Mouse (Mus musculus): ENCODE data around the gene Ankrd52. TPM values are rescaled to one million over a fixed set of nuclear protein-coding genes. Genes with fewer than 3 reads are reported as not detected.

The Ankrd52 gene
- total RNA-seq, 4 experiments from 2014 or later = 41.2 to 49.0 (median 44.8) TPM

DNA sequence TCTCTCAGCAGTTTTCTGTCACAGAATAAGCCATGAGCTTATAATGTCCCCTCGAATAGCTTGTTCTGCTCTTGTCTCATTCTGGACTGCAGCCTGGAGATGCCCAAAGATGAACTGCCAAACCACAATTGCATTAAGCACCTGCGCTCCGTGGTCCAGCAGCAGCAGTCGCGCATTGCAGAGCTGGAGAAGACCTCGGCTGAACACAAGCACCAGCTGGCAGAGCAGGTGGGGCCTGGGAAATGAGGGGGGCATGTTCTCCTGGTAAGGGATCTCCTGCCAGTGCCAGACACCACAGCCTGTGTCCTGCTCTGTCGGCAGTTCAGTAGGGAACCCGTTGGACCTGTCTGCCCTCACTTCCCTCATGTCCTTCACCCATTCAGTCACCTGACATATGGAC, 59.5 kb downstream of the Ankrd52 start:
- DNase-seq (ENCODE audit: low spot score in 2 of 2) = no peak

DNA sequence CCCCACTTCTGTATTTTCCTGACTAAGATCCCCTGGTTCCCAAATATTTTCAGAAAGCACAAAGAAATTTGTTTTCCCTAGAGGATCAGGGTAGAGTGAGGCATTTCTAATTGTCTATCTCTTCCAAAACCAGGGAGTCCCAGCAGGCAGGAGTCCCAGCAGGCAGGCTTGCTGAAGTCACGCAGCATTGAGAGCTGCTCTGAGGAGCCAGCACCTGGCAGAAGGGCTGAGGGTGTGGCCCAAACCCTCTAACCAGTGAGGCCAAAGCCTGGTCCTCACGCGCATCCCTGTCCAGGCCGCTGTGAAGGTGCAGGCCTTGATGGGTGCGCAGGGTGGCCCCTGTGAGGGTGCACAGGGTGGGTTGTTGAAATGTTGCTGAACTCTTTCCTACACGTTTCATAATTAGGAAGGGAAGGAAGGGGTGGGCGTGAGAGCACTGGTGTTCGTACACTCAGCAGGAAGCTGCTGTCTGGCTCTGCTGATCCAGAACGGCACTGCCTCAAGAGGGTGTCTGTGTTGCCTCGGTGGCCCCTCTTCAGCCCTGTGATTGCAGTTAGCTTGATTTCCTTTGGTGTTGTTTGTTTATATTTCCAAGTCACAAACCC, 61.9 kb downstream of the Ankrd52 start:
- DNase-seq (ENCODE audit: low spot score in 2 of 2) = no peak

DNA sequence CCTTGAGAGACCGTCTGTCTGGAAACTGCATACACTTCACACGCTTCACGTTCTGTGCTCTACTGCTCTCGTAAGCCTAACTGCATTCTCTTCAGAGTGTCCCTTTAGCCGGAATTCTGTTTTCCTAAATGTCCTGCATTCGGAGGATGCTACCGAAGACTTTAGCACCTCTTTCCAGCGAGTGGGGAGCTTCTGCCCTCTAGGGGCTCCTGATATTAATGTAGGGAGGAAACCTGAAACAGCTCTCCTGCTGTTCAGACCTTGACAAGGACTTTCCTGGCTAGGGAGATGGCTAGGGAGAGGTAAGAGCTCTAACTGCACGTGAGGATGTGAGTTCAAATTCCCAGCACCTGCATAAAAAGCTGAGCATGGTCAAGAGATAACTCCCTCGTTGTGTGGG, 63.5 kb downstream of the Ankrd52 start:
- no peak for DNase-seq (ENCODE audit: low spot score in 2 of 2)

DNA sequence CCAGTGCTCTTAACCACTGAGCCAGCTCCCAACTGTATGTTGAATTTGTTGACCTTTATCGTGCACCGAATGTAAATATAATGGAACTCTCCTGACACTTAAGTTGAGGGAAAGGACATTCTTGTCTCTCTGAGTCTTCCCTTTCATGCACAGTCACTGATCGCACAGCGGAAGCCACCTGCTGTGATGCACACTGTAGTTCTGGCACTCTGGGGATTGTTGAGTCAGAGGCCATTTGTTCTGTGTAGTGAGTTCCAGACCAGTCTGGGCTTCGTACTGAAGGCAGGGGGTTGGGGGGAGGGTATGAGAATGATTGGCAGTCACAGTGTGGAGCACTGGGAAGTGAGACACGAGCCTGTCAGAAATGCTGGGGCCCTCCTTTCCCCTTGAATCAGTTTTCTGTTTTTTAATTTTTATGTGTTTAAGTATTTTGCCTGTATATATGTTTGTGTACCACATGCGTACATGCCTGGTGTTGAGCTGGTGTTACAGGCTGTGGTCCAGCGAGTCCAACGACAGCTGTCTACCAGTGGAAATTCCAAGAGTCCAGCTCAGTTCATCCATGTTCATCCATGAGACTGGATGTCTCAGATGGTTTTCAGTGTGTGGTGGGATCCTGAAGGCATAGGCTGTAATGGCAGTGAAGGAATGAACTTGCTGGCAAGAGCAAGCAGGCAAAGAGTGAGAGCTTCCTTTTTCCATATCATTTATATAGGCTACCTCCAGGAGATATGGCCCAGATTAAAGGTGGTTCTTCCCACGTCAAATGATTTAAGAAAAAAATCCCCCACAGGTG, 64.6 kb downstream of the Ankrd52 start:
- DNase-seq (ENCODE audit: low spot score in 2 of 2) = no peak

DNA sequence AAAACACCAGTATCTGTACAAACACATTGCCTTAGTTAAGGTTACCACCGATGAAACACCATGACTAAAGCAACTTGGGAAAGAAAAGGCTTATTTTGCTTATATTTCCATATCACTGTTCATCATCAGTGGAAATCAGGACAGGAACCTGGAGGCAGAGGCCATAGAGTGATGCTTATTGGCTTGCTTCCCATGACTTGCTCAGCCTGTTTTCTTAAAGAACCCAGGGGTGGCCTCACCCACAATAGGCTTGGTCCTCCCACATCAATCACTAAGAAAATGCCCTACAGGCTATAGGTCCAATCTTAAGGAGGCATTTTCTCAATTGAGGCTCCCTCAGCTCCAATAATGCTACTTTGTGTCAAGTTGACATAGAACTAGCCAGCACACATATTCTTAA, 65.8 kb downstream of the Ankrd52 start:
- no peak for DNase-seq (ENCODE audit: low spot score in 2 of 2)

DNA sequence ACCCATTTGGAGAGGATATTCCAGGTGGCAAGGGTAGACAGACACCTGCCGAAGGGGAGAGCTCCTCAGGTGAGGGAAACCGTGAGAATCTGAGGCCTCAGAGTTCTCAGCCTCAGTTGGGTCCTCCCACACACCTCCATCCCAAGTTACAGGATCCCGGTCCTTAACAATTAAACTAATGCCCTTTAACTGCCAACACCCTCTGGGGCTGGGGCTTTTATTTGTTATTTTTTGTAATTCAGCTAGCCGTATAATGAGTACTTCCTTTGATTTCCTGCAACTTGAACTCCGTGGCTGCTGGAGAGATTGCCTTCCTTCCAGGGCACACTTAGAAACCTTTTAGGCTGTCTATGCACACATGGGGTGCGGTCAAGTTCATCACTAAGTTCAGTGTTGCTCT, 67.4 kb downstream of the Ankrd52 start:
- DNase-seq (ENCODE audit: low spot score in 2 of 2) = no peak

DNA sequence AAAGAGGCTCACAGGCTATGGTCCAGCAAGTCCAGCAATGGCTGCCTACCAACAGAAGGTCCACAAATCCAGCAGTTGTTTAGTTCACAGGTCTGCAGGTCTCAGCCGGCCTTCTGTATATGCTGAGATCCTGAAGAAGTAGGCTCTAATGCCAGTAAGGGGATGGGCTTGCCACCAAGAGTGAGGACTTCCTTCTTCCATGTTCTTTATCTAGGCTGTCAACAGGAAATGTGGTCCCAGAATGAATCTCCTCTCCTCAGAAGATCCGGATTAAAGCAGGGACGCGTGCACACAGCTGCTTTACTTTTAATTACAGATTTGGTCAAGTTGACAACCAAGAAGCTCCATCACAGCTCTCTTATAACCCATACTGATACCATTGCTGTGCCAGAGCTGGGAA, 68.5 kb downstream of the Ankrd52 start:
- DNase-seq (ENCODE audit: low spot score in 2 of 2) = no peak

DNA sequence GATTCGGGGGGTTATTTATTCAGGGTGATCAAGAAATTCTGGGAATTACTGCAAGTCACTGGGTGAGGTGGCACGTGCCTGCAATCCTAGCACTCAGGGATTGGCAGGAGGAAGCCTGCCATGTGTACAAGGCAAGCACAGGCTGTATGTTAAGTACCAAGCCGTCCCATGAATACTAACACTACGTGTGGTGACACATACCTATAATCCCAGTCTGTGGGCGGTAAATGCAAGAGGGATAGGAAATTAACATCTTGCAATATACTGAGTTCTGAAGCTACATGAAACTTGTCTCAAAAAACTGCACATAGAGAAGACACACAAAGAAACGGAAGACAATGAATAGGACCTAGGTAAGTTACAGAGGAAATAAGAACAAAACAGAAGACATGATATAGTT, 74.1 kb downstream of the Ankrd52 start:
- DNase-seq (ENCODE audit: low spot score in 2 of 2) = no peak

DNA sequence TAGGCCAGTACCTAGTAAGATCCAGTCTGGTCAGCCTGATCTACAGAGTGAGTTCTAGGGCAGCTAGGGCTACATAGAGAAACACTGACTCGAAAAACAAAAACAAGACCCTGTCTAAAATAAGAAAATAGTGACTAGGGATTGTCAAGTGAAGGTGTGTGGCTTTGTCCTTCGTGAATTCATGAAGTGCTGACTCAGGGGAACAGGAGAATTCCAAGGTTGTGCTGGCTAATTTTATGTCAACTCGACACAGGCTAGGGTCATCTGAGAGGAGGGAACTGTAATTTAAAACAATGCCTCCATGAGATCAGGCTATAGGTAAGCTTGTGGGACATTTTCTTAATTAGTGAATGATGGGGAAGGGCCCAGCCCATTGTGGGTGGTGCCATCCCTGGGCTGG, 77.6 kb downstream of the Ankrd52 start:
- DNase-seq (ENCODE audit: low spot score in 2 of 2) = no peak

DNA sequence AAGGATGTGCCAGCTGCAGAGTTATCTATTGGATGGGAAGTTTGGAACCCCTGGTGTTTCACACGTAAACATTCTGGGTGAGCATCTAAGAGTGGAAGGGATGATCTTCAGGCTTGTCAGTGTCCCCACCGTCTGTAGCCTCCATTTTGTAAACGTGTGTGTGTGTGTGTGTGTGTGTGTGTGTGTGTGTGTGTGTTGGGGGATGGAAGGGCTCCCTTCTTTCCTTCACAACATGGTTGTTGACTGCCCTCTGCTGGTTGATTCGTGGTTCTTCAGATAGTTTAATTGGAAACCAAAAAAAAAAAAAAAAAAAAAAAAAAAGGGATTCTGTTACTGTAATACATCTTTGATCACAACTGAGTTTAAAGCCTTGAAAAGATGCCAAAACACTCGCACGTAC, 78.4 kb downstream of the Ankrd52 start:
- no peak for DNase-seq (ENCODE audit: low spot score in 2 of 2)

DNA sequence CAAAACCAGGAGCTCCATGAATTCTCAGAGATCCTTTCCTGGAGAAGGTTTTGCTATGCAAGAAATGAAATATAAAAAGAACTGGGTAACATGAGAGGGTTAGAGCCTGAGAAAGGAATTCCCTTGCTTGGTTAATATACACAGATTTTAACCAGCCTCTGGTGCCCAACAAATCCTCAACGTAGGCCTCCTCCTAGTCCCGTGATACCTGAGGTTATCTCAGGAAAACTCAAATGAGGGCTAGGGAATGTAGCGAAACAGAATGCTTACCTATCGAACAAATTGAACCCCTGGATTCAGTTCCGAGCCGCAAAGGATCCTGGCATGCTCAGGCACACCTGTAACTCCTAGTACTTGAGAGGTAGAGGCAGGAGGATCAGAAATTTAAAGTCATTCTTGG, 80.8 kb downstream of the Ankrd52 start:
- no peak for DNase-seq (ENCODE audit: low spot score in 2 of 2)

Small RNA genes within 50 kb of the gene (microRNA-seq; reads per million reads assigned to microRNA genes)
- gene Gm25361 (0 reads per million in 2 experiments), gene Gm26308 (0 to 0.22 reads per million in 2 experiments), gene Mir6914 (0 to 0.63 reads per million in 2 experiments), gene Mir6915 (4.0 to 4.8 reads per million in 2 experiments), gene Mir8105 (0 to 0.44 reads per million in 2 experiments)

Other genes with a start within 250 kb of the Ankrd52 start
- gene Rbms2, start 196.8 kb upstream of the Ankrd52 start, total RNA-seq (2022) = 10 to 100 TPM; 14.3 to 18.7 (median 17.1) TPM
- 10 to 100 TPM; 32.6 to 36.0 (median 34.0) TPM for gene Gls2, start 182.7 kb upstream of the Ankrd52 start, total RNA-seq (2022)
- gene Spryd4, start 165.3 kb upstream of the Ankrd52 start, total RNA-seq (2022) = 1 to 10 TPM; 8.4 to 9.4 (median 9.2) TPM
- gene Mip, start 151.3 kb upstream of the Ankrd52 start, total RNA-seq (2022) = not detected
- gene Timeless, start 145.1 kb upstream of the Ankrd52 start, total RNA-seq (2022) = 1 to 10 TPM; 6.4 to 9.9 (median 7.8) TPM
- not detected for gene Apon, start 123.0 kb upstream of the Ankrd52 start, total RNA-seq (2022)
- gene Apof, start 108.4 kb upstream of the Ankrd52 start, total RNA-seq (2022) = under 1 TPM in 1 of 4 experiments, not detected in 3; 0.30 TPM
- 10 to 100 TPM; 26.8 to 38.6 (median 28.2) TPM for gene Stat2, start 106.6 kb upstream of the Ankrd52 start, total RNA-seq (2022)
- under 1 TPM in 1 of 4 experiments, not detected in 3; 0.36 TPM for gene Il23a, start 78.4 kb upstream of the Ankrd52 start, total RNA-seq (2022)
- 10 to 100 TPM; 14.5 to 15.5 (median 15.3) TPM for gene Pan2, start 73.8 kb upstream of the Ankrd52 start, total RNA-seq (2022)
- 10 to 100 TPM; 66.6 to 76.7 (median 67.6) TPM for gene Cnpy2, start 54.7 kb upstream of the Ankrd52 start, total RNA-seq (2022)
- 100 to 1,000 TPM; 221 to 239 (median 230) TPM for gene Cs, start 39.4 kb upstream of the Ankrd52 start, total RNA-seq (2022)
- gene Coq10a, start 8.1 kb upstream of the Ankrd52 start, total RNA-seq (2022) = 10 to 100 TPM; 59.3 to 62.4 (median 61.5) TPM
- under 1 TPM in 3 of 4 experiments, not detected in 1; 0.27 to 0.61 (median 0.59) TPM for gene Slc39a5, start 24.1 kb downstream of the Ankrd52 start, total RNA-seq (2022)
- 10 to 100 TPM; 90.1 to 97.4 (median 94.1) TPM for gene Nabp2, start 34.4 kb downstream of the Ankrd52 start, total RNA-seq (2022)
- gene Rnf41, start 34.5 kb downstream of the Ankrd52 start, total RNA-seq (2022) = 10 to 100 TPM; 72.2 to 79.3 (median 73.4) TPM
- 100 to 1,000 TPM; 262 to 275 (median 268) TPM for gene Smarcc2, start 82.1 kb downstream of the Ankrd52 start, total RNA-seq (2022)
- 100 to 1,000 TPM; 555 to 620 (median 586) TPM for gene Myl6, start 117.0 kb downstream of the Ankrd52 start, total RNA-seq (2022)
- gene Myl6b, start 121.6 kb downstream of the Ankrd52 start, total RNA-seq (2022) = 10 to 100 TPM; 29.9 to 33.3 (median 32.4) TPM
- gene Esyt1, start 148.8 kb downstream of the Ankrd52 start, total RNA-seq (2022) = 10 to 100 TPM; 11.9 to 13.7 (median 12.8) TPM
- gene Zc3h10, start 170.7 kb downstream of the Ankrd52 start, total RNA-seq (2022) = 10 to 100 TPM; 11.7 to 16.1 (median 14.8) TPM
- 1,000 to 10,000 TPM; 1,345 to 1,743 (median 1,563) TPM for gene Rpl41, start 172.2 kb downstream of the Ankrd52 start, total RNA-seq (2022)
- 10 to 100 TPM; 57.5 to 60.9 (median 59.4) TPM for gene Pa2g4, start 188.9 kb downstream of the Ankrd52 start, total RNA-seq (2022)
- gene Erbb3, start 212.5 kb downstream of the Ankrd52 start, total RNA-seq (2022) = 1 to 10 TPM; 7.8 to 8.3 (median 8.2) TPM
- 100 to 1,000 TPM; 129 to 288 (median 207) TPM for gene Rps26, start 249.6 kb downstream of the Ankrd52 start, total RNA-seq (2022)

Data from left cerebral cortex, adult 8-10 months (tissue).